Mouse (Mus musculus) embryonic facial prominence, embryonic 14.5 days (tissue): ENCODE results near the gene Prox1. TPM values are rescaled to one million over a fixed set of nuclear protein-coding genes. Genes with fewer than 3 reads are reported as not detected.

ENCODE experiments used
- ATAC-seq: fragments of 200-750 bp; cut with Nextera tagmentation; 2 replicates; pipeline ENCODE4 v1.8.0; 2017; ENCODE audit warnings: low read depth, moderate number of reproducible peaks, moderate TSS enrichment
- DNase-seq: peaks from one replicate; pipeline ENCODE4 v3.0.0-alpha.2; 2015; ENCODE audit warnings: low spot score
- H3K27ac ChIP-seq: fragments of 300-500 bp; sonication (generic); replicated peaks from 2 replicates; pipeline ENCODE4 v1.5.1; 2014; ENCODE audit warnings: low read depth, mild to moderate bottlenecking, low read length, moderate library complexity
- H3K27me3 ChIP-seq: fragments of 300-500 bp; sonication (generic); replicated peaks from 2 replicates; pipeline ENCODE4 v1.6.1; 2014; ENCODE audit warnings: low read length; ENCODE audit not compliant: control insufficient read depth, insufficient read depth
- H3K36me3 ChIP-seq: fragments of 300-500 bp; sonication (generic); 2 replicates; pipeline ENCODE4 v1.6.1; 2014; ENCODE audit warnings: low read length, mixed read lengths; ENCODE audit not compliant: control insufficient read depth, insufficient read depth
- H3K4me1 ChIP-seq: fragments of 300-500 bp; sonication (generic); 2 replicates; pipeline ENCODE4 v1.6.1; 2014; ENCODE audit warnings: antibody characterized with exemption, low read length; ENCODE audit not compliant: control insufficient read depth, insufficient read depth
- H3K4me2 ChIP-seq: fragments of 300-500 bp; sonication (generic); 2 replicates; pipeline ENCODE4 v1.6.1; 2014; ENCODE audit warnings: low read depth, mild to moderate bottlenecking, low read length, moderate library complexity, mixed read lengths
- H3K4me3 ChIP-seq: fragments of 300-500 bp; sonication (generic); 2 replicates; pipeline ENCODE4 v1.5.1; 2014; ENCODE audit warnings: low read depth, mild to moderate bottlenecking, low read length
- H3K9ac ChIP-seq: fragments of 300-500 bp; sonication (generic); 2 replicates; pipeline ENCODE4 v1.6.1; 2014; ENCODE audit warnings: low read depth, mild to moderate bottlenecking, low read length, moderate library complexity, mixed read lengths
- H3K9me3 ChIP-seq: fragments of 300-500 bp; sonication (generic); 2 replicates; pipeline ENCODE4 v1.6.1; 2016; ENCODE audit warnings: low read length; ENCODE audit not compliant: control insufficient read depth
- WGBS: fragments of 180-500 bp; shearing (Covaris S2); extraction: QIAGEN DNeasy Blood & Tissue Kit; methylation state at CpG from one replicate; pipeline ENCODE4 v1.1.7; 2014; 5-methylcytosine and 5-hydroxymethylcytosine counted together
- polyA plus RNA-seq: library from polyadenylated mRNA; unstranded; fragments of >200 nt; fragmentation: Nextera tagmentation; extraction: Ambion mirVana; gene quantifications from 2 replicates; pipeline ENCODE4 v1.2.1, GENCODE M21; 2014

Prox1 gene
- polyA plus RNA-seq, 1 experiment from 2014 or later: 4.3 TPM

DNA sequence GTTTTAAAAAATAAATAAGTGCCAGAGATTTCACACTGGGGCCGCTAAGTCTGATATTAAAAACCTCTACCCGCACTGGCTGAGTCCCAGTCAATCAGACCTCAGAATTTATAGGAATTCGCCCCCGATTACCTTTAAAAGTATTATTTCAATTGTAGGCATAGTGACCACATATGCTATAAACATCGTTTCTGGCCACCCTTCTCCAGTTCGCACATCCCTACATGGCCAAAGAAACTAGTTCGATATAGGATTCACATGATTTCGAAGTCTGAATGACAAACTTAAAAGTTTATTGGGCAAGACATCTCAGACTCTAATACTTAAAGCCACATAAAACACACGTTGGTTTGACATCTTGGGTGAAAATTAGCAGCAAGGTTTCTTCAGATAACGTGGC lies 827 bp upstream of the Prox1 start:
- H3K27ac ChIP-seq: no peak overlapping the region
- peaks cover 87% of the 10 kb centered on the region for H3K27me3 ChIP-seq
- H3K36me3 ChIP-seq: no peaks in the 10 kb centered on the region
- H3K4me3 ChIP-seq: peak overlapping the region; percentile 53
- WGBS: 4% methylated on average over 10 of the region's 10 CpGs
- DNase-seq (no peak), ATAC-seq (no peak)
- H3K9me3 ChIP-seq: no peaks in the 10 kb centered on the region
- H3K4me1 ChIP-seq: peaks cover 20% of the 10 kb centered on the region
- peak overlapping the region; percentile 79 for H3K4me2 ChIP-seq
- no peak overlapping the region; the same call in 1 of the 2 replicates for H3K9ac ChIP-seq

DNA sequence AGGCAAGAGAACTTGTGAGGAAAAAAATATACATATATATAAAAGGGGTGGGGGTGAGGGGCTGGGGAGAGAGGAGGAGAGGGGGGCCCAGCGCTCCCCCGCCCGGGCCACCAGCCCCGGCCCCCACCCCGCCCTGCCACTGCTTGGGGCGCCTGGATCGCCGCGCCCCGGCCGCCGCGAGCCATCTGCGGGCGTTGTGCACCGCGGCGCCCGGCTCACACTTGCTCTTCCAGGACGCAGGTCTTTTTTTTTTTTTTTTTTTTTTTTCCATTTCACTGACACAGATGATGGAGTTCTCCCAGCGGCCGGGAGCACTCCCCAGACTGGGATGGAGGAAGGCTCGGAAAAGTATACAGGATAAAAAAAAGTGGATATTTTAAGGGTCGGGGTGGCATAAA lies 304 bp upstream of the Prox1 start:
- Histone ChIP-seq H3K9me3 (no peaks in the 10 kb centered on the region), H3K27ac (0 out of 2 replicates have a peak overlapping the region, but pooled peaks have one; percentile 24), H3K27me3 (peaks cover 86% of the 10 kb centered on the region), H3K9ac (peak overlapping the region; percentile 62), H3K4me3 (peak overlapping the region; percentile 53), H3K4me2 (peak overlapping the region; percentile 79), H3K36me3 (no peaks in the 10 kb centered on the region), H3K4me1 (peaks cover 20% of the 10 kb centered on the region)
- peak; percentile 16 for DNase-seq
- peak; percentile 42 for ATAC-seq
- 0% methylated on average over 11 of the region's 24 CpGs for WGBS

DNA sequence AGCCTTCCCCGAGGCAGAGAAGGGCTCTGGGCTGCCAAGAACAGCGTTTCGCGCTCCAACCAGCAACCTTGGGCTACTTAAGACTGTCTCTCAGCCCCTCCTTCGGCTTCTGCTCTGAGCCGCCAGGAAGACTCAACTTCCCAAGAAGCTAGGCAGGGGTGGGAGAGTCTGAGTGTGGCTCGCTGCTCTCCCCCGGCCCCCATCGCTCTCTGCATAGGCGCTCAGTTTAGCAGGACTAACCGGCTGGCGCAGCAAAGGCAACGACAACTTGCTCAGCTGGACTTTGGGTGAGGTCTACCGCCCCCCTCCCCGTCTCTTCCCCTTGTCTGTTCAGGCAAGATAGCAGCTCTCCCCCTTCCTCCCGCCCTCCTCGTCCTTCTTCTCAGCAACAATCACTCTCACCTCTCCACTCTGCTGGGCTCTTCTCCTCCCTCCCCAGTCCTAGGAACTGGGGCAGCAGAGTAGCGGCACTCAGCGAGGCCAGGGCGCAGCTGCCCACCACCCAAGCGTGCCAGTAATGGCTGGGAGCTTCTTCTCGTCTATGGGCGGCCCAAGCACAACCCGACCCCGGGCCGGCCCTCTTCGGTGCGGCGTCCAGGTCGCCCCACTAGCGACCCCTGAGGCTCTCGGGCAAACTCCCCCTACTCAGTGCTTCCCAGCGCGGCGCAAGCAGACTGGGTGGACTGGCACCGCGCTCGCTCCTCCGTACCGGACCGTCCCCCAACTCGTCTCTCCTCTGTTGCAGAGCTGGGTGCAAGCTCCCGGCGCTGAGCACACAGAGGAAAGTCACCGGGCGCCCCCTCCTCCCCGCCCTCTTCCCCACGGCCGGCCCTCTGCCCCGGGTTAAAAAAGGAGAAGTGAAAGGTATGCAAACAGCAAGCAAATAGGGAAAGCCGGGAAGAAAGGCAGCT lies 1.5 kb downstream of the Prox1 start:
- WGBS: under 1% methylated on average over 42 of the region's 51 CpGs
- Histone ChIP-seq H3K9ac (peak overlapping the region; percentile 62), H3K4me2 (peak overlapping the region; percentile 79), H3K27me3 (peaks cover 77% of the 10 kb centered on the region), H3K9me3 (no peaks in the 10 kb centered on the region), H3K4me3 (peak overlapping the region; percentile 53), H3K27ac (no peak overlapping the region; the same call in 1 of the 2 replicates), H3K4me1 (peaks cover 8% of the 10 kb centered on the region), H3K36me3 (no peaks in the 10 kb centered on the region)
- ATAC-seq (peak; percentile 26), DNase-seq (peak; percentile 63)

DNA sequence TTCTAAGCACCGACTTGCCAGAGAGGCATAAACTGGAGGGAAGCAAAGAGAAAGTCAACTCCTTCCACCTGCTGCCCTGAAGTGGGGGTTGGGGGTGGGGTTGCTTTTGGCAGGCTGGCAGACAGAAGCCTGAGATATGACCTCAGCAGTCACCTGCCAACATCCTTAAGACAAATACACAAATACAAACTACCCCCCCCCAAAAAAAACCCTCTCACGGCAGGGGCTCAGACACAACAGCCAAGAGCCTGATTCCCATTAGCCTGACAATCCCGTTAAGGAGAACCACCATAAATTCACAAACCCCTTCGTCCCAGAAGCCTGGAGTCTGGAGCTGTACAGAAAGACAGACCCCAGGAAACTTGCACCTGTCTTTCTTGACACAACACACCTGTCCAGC lies 2.4 kb downstream of the Prox1 start:
- peaks cover 71% of the 10 kb centered on the region for H3K27me3 ChIP-seq
- no peak overlapping the region for H3K9ac ChIP-seq
- H3K4me1 ChIP-seq: peaks cover 8% of the 10 kb centered on the region
- peak overlapping the region; percentile 53 for H3K4me3 ChIP-seq
- WGBS: 4% methylated on average over 4 of the region's 4 CpGs
- peak overlapping the region; percentile 79 for H3K4me2 ChIP-seq
- H3K27ac ChIP-seq: no peak overlapping the region
- no peaks in the 10 kb centered on the region for H3K36me3 ChIP-seq
- DNase-seq (peak; percentile 24), ATAC-seq (no peak)
- no peaks in the 10 kb centered on the region for H3K9me3 ChIP-seq

DNA sequence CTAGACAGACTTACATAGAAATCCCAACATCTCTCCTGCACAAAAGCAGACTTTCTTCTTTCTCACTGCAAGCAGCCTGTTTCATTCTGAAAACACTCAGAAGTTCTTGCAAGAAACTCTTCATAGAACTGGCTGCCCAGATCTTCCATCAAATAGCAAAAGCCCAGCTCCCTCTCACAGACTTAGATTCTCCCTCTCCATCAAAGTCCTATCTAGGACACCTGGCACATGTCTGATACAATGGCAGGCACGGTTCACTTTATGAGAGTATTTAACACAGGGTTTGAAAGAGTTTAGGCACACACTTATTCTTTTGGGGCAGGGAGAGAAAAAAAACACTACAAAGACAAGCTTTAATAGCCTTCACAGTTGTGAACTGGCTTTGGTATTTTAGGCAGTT lies 2.9 kb downstream of the Prox1 start:
- no peaks in the 10 kb centered on the region for H3K9me3 ChIP-seq
- DNase-seq (no peak), ATAC-seq (no peak)
- H3K36me3 ChIP-seq: no peaks in the 10 kb centered on the region
- H3K27ac ChIP-seq: no peak overlapping the region
- 4% methylated on average over 1 of the region's 1 CpGs for WGBS
- H3K4me3 ChIP-seq: no peak overlapping the region
- peak overlapping the region; percentile 4; the same call in 1 of the 2 replicates for H3K4me2 ChIP-seq
- no peak overlapping the region for H3K9ac ChIP-seq
- H3K27me3 ChIP-seq: peaks cover 66% of the 10 kb centered on the region
- H3K4me1 ChIP-seq: peaks cover 8% of the 10 kb centered on the region

DNA sequence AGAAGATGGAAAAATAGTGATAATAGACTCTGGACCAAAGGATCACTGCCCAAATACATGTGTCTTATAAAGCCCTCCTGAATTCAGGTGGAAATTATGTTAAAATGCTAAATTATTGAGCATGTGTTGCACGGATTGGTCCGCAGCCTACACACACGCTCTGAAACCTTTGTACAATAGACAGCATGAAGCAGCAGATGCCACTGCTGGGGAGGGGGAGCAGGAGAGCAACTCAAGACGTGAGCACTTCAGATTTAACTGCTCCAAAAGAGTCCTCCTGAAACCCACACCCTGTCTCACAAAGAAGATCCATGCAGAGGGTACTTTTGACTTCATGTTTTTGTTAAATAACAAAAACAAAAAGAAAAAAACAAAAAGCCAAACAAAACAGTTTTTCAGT lies 5.0 kb downstream of the Prox1 start:
- Histone ChIP-seq H3K27me3 (peaks cover 47% of the 10 kb centered on the region), H3K4me1 (peaks cover 8% of the 10 kb centered on the region), H3K27ac (no peak overlapping the region), H3K9me3 (no peaks in the 10 kb centered on the region), H3K9ac (no peak overlapping the region), H3K4me2 (no peak overlapping the region), H3K4me3 (no peak overlapping the region), H3K36me3 (no peaks in the 10 kb centered on the region)
- ATAC-seq (no peak), DNase-seq (peak; percentile 25)
- WGBS: 45% methylated on average over 4 of the region's 4 CpGs

DNA sequence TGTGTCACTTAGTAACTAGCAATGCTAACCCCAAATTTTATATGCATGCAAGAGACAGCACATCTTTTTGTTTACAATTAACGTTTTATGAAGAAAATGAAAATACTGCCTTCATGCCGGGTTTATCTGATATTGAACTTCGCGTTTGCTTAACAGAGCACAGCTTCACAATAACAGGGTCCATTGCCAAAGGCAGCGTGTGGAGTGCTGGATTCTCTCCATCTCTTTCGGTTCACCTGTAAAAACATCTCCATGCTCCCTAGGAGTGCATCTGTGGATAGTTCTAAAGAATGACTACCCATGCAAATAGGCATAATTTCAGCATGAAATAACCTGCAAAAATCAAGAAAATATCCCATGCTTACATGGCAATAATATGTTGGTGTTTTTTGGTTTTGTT lies 7.0 kb downstream of the Prox1 start:
- H3K4me3 ChIP-seq: no peak overlapping the region

DNA sequence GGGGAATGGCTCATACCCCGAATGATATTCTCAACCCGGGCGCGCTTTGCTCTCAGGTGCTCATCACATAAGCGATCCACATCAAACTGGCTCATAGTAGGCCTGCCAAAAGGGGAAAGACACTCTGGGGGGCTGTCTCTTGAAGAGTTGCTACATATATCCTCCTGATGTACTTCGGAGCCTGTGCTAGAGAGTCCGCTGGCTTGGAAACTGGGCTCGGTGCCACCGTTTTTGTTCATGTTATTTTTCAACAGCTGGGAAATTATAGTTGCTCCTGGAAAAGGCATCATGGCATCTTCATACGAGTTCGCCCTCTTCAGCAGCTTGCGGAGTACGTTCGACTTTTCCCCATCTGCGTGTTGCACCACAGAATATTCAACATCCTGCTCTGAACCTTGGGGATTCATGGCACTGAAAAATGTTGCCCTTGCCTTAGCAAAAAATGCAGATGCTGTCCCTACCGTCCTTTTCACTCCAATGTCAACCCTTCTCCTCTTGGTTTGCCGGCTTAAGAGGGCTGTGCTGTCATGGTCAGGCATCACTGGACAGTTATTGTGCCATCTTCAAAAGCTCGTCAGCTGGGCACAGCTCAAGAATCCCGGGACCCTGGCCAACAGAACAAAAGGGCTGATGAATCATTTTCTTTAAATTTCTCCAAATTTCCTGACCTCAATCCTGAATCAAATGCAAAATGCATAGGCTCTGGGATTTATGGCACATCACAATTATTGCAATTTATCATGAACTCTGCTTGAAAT lies 8.6 kb downstream of the Prox1 start:
- ATAC-seq (0 out of 2 replicates have a peak, but pooled peaks have one; percentile 15), DNase-seq (peak; percentile 68)
- Histone ChIP-seq H3K36me3 (no peaks in the 10 kb centered on the region), H3K27ac (peak overlapping the region; percentile 21), H3K9me3 (no peaks in the 10 kb centered on the region), H3K4me3 (no peak overlapping the region), H3K9ac (no peak overlapping the region), H3K4me1 (no peaks in the 10 kb centered on the region), H3K27me3 (peaks cover 19% of the 10 kb centered on the region), H3K4me2 (peak overlapping the region; percentile 16; the same call in 1 of the 2 replicates)
- 65% methylated on average over 19 of the region's 19 CpGs for WGBS

More for the DNA sequence above, 7.0 kb downstream of the Prox1 start:
- no peak overlapping the region for H3K9ac ChIP-seq
- WGBS: 77% methylated on average over 6 of the region's 6 CpGs
- no peak overlapping the region for H3K27ac ChIP-seq
- ATAC-seq: no peak
- H3K4me2 ChIP-seq: no peak overlapping the region
- peaks cover 30% of the 10 kb centered on the region for H3K27me3 ChIP-seq
- H3K9me3 ChIP-seq: no peaks in the 10 kb centered on the region
- no peak for DNase-seq
- no peaks in the 10 kb centered on the region for H3K4me1 ChIP-seq
- no peaks in the 10 kb centered on the region for H3K36me3 ChIP-seq
